Mouse (Mus musculus): ENCODE data around the gene Meltf.

DNA sequence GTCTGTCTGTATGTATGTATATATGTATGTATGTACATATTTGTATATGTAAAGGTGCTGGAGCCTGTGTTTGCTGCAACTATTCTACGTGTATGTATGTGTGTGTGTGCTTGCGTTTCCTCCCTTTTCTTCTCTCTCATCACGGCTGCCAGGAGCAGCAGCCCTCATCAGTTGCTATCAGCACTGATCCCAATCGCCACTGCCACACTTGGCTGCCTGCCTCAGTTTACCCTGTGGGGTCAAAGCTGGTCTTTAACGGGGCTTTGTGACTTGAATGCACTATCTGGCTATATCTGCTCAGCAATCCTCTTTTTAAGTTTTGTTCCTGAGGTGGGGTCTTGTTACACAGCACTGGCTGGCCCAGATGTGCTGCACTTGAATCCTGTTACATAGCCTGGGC is 48.8 kb downstream of the Meltf start:
- TF ChIP-seq EP300 (IDR thresholded peaks at IDR 0.05; ENCODE audit: low read length) (peak; percentile 7; the same call in 1 of the 2 replicates), RAD21 (IDR thresholded peaks at IDR 0.05; ENCODE audit: low read depth, low read length) (no peak), ZNF384 (IDR thresholded peaks at IDR 0.05; ENCODE audit: low read depth, low read length) (no peak), MEF2A (IDR thresholded peaks at IDR 0.05; ENCODE audit: borderline replicate concordance, low read depth, low read length) (no peak), POLR2A (IDR thresholded peaks at IDR 0.05; ENCODE audit: low read depth, low read length) (no peak), CTCF (conservative IDR thresholded peaks at IDR 0.05 in 1 of 2, IDR thresholded peaks at IDR 0.05 in 1 of 2; ENCODE audit: low read depth in 2 of 2, low read length in 2 of 2) (no peak), MYC (IDR thresholded peaks at IDR 0.05; ENCODE audit: low read depth, low read length) (no peak), NRF1 (IDR thresholded peaks at IDR 0.05; ENCODE audit: low read depth, low read length) (no peak), MAX (IDR thresholded peaks at IDR 0.05; ENCODE audit: low read length) (no peak), TCF12 (IDR thresholded peaks at IDR 0.05; ENCODE audit: low read depth, low read length) (no peak), ELF1 (IDR thresholded peaks at IDR 0.05; ENCODE audit: low read depth, low read length) (no peak), E2F4 (IDR thresholded peaks at IDR 0.05; ENCODE audit: insufficient replicate concordance, low read depth, low read length) (no peak), POLR2AphosphoS2 (IDR thresholded peaks at IDR 0.05; ENCODE audit: low read depth, low read length) (peak; percentile 24; the same call in 1 of the 2 replicates), BHLHE40 (IDR thresholded peaks at IDR 0.05; ENCODE audit: low read depth, low read length) (no peak)

All from CH12.LX (cell line).